Mouse (Mus musculus): ENCODE measurements around the gene Map1lc3b.

GRCm38 (mm10) chr8:121562941-121563351 is 27.2 kb upstream of the Map1lc3b start:
- TF ChIP-seq CTCF (IDR thresholded peaks at IDR 0.05; ENCODE audit: insufficient read depth, low read length) (no peak), POLR2A (IDR thresholded peaks at IDR 0.05; ENCODE audit: borderline replicate concordance, extremely low read depth, low read depth, low read length) (no peak)
